Mouse (Mus musculus) c-Kit-positive CD71-positive TER-119-negative erythroid progenitor cells, embryonic 14.5 days (primary cell): ENCODE measurements at regions not wholly inside any gene's neighbourhood (a gene's known extent, or its start where the extent isn't known, plus 50 kb on each side); places are given as distances from the start of the nearest gene placed in this dataset.

Source experiments
- DNase-seq: peaks from one replicate; pipeline ENCODE4 v3.0.0-alpha.2; 2013; ENCODE audit warnings: low read depth

DNA sequence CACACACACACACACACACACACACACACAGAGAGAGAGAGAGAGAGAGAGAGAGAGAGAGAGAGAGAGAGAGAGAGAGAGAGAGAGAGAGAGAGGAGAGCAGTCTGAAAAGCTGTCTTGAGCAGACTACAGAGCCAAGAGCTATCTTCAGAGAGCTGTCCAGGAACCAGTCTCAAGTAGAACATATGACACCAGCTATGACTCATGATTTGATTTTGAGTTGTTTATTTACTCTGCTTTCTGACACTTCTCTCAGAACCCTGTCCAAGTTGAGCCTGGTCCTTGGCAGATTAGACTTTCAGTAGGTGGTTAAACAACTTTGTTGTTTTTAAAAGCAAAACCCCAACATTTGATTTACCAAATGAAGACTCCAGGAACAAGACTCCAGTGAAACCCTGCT, 420.8 kb upstream of the Lcorl start:
- no peak for DNase-seq

DNA sequence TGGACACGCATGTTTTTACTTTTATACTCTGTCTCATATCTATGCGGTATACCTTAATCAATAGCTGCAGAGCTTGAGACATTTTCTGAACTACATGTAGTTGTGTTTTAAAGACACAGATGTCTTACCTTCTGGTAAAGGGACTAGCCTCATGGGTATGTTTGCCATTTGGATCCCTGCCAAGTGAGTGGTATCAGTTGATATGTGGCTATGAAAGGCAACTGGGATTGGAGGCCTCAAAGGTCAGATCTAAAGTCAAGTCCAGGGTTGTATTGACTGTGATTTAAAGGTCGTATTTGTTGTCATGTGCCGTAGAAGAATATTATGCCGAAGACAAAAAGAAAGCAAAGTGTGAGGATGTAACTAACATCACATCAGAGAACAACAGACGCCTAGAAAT, 399.3 kb upstream of the Lcorl start:
- no peak for DNase-seq

DNA sequence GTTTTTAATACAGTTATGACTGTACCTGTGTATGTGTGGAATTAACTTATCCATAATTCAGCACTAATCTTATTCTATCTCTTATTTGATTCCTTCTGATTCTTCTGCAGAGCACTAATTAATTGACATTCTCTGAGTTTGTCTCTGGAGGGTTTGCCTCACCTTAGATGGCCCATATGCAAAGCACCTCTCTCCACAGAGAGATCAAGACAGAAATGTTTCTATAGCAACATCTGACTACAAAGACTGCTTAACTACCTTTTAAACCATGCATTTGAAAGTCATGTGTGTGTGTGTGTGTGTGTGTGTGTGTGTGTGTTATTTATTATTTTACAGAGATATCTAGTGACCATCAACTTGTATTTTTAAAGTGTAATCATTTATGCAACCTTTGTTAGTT, 396.5 kb upstream of the Lcorl start:
- DNase-seq, result no peak

DNA sequence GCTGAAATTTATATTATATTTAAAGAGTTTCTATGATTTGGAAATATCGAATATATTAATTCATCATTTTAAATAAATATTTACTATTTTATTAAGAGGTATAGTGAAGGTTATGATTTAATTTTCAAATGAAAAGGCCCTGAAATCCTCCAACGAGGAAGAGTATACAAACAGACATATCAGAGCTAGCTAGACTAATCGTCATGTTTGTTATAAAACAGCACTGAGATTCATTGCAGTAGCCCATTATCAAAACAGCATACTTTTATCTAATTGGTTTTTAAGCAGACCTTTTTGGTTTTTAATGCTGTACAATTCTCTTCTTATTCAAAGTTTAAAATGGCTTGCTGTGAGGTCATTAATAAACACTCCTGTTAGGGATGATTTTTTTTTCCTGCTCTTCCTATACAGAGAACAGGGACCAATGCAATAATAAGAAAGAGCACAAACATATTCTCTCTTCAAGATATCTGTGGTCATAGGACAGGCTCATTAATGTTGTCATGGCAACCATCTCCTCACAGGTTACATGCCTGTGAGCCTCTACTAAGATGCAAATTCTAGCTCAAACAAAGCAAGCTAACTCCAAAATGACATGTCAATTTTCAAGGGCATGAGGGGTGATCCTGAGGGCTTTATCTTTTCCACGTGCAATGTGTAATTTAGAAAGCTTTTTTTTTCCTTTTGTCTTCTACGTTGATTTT, 378.1 kb upstream of the Lcorl start:
- no peak for DNase-seq

DNA sequence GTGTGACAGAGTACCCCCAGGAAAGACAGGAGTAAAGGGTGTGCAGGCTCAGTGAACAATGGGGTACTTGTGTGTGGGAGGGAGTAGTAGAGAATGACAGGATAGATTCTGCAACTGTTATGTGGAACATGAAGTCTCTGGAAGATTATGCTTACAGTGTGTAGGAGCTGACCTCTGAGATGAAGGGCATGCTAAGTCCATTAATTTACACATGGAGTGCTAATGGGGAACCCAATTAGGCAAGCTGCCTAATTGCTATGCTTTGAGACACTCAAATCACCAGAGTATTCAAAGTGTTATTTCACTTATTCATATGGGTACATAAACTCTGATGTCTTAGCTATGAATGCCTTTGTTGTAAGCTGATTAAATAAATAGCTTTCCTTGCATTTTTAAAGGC, 375.4 kb upstream of the Lcorl start:
- DNase-seq, result no peak

DNA sequence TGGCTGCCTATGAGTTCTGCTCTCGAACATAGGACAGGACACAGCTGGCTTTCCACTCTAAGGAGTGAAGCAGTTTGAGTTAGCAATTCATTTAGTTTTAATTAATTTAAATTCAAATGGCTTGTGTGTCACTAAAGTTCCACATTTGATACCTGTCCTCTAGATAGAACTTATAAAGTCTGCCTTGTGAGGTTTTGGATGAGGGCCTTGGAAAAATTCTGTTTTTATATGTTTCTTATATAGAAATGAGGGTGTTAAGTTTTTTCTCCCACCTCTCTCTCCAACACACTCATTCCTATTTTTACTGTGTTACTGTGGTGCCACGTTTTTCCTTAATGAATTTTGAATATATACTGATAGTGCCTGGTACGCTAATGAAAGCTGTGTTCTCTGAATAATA, 371.3 kb upstream of the Lcorl start:
- no peak for DNase-seq

DNA sequence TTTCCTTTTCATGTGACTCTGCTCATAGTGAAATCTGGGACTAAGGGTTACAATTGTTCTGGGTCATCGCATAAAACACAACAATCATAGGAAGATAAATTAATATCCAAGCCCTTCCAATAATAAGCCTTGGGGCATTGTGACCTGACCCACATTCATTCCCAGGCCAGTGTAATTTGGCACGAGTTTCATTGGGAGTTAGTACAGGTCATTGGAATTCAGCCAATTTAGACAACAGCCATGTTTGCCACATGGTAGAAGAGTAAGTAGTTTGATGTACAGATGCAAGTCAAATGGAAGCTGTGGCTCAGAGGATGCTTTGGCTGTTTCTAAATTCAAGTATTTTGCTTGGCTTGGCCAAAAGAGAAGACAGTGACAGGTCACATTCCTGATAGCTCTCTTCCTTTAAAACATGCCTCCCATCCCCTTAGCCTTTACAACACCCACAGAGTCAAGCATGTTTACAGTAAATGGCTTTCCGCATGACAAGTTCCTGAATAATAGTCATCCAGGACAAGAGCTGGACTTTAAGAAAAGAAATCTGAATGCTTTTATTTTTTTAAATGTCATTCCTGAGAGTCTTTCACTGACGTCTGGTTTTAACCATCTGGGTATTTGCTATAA, 355.5 kb upstream of the Lcorl start:
- DNase-seq, result no peak

DNA sequence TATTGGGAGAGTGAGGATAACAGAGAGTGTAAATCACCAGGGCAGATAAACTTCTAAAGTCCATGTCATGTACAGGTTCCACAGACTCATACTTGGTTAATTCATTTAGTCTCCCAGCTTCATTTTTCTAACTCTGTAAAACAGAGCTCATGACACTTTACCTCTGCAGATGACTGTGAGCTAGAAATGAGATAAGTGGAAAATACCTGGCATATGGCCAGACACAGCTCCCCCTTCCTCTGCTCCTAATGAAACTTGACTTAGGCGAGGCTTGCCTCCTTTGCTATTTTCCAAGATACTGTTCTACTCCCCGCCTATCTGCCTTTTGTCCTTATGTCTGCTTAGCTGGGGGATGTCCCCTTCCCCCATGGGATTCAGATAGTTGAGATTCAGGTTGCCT, 351.7 kb upstream of the Lcorl start:
- no peak for DNase-seq

DNA sequence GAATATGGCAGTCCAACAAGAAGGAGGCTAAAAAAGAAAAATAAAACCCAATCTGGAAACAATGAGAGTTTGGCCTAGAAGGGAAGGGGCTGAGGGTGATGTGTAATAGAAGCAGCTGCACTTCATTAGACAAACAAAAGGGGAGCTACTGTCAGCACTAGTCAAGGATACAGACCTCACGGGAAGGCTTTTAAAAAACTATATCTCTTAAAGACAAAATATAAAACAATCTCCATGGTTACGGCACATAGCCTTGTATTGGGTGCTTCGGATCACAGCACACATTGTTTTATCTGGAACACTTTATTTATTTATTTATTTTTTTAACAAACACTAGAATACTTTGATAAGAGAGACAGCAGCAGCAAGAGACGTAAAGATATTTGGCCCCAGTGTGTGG, 346.3 kb upstream of the Lcorl start:
- DNase-seq, result no peak

DNA sequence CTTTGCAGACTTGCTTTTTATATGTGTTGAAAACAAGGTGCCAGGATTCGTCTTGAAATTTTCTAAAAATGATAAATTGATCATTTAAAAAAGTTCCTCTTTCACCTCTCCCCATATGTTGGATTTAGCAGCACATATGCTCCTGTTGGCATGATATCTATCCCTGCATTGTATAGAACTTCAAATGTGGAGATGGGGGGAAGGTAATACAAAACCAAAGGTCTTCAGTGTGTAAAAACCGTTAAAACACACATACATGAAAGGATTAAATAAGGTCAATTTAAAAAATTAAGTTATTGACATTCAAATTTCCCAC, 345.0 kb upstream of the Lcorl start:
- no peak for DNase-seq

DNA sequence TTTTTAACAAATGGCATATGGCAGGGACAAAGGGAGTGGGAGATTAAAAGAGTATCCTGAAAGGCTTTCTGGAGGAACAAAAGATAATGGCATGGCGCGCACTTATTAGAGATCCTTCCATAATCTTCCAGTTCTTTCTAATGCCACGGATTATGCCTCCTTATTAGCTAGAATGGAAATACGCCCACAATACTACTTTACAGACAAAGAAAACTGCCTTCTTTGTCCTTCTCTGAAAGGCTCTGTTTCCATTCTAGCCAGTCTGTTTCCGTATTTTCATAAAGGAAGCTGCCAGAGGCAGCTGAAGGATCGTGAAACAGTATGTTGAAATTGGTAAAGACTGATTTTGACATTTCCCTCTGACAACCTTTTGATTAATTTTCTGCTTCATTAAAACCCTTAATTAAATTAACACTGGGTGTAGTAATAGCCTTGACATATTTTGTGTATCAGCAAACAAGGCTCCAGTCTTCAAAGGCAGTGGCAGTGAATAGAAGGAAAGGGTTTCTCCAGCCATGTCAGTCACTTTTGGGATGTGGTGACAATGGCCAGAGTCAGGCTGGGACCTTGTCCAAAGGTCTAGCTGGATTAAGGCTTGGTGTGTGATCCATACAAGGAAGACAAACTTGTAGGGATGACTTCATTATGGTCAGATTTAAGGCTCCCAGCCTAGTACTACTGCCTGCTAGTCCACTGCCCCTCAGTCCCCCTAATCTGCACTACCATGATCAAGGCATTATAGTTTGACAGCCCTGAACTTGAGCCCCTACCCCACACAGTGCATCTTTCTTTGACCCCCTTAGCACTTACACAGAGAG, 344.4 kb upstream of the Lcorl start:
- no peak for DNase-seq

DNA sequence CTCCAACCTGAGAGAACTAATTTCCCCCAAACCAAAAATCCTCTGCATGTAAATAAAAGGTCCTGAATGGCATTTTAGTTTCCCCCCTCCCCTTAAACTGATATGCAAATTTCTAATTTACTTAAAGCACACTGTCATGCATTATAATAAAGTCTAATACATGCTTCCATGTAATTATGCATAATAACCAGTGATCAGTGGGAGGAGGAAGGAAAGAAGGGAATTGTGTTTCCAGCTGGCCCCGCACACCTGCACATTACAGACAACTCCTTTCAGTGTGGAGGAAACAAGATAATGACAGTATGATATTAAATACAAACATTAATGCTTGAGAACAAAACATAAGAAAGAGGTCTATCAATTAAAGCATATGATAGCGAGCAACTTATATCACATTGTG, 329.5 kb upstream of the Lcorl start:
- no peak for DNase-seq

DNA sequence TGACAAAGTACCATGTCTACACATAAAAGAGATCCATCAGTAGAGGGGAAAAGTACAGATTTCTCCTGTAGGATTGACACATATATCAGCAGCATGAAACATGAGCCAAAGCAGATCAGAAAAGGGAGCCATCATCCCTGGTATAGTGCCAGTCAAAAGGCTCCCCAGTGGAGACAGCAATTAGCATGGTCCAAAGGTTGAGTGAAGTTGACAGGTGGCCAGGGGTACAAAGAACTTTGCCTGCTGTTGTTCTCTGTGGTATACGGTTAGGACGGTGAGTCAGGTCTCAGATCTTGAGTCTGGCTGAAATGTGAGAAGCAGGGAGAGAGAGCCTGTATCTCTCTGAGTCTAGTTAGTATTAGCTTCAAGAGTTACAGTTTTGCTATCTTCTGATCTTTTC, 324.7 kb upstream of the Lcorl start:
- no peak for DNase-seq

DNA sequence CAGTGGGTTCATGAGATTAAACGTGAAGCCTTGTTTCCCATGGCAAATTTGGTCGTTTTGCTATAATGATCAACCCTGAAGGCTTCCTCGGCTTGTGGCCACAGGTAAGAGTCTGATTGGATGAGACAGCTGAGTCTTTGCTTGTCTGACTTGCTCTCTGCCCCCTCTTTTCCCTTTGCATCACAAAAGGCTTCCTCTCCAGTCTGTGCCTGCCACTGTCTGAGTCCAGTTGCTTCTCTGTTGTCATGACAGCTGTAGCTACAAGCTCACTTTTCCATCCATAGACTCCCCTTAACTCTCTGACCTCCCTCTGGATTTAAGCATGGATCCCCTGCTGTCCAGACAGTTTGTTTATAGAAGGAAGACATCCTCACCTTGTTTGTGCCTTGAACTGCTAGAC, 314.9 kb upstream of the Lcorl start:
- DNase-seq, result no peak

DNA sequence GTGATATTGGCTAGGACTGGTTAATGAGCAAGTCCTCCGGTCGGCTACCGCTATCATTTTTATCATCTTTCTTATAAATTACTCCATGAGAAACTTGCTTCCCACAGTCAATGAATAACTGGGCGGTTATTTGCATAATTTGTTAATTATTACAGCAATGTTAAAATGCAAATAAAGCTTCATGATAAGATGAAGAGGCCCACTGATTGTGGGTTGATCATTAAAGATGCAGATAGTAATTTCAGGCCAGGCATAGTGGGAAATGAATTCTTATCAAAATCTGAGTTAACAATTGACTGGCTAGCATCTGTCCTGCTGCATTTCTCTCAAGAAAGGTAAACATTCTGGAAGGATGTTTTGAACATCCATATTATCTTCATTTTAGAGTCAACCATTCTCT, 303.4 kb upstream of the Lcorl start:
- no peak for DNase-seq

DNA sequence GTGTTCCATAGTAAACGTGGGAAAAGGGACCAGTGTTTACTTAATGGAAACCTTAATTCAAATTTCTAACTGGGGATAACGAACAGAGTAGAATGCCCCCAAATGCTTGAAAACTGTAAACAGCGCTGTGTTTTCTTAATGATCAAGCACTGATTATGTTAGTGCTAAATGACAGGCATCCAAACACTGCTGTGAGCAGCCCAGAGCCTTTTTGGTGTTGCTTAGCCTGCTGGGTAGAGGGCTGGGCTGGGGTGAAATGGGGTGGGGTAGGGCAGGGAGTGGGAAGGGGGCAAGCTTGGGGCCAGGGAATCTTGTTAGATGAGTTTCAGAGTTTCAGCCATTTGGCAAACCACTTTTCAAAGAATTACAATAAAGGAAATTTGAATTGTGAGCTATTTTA, 294.6 kb upstream of the Lcorl start:
- DNase-seq, result no peak

DNA sequence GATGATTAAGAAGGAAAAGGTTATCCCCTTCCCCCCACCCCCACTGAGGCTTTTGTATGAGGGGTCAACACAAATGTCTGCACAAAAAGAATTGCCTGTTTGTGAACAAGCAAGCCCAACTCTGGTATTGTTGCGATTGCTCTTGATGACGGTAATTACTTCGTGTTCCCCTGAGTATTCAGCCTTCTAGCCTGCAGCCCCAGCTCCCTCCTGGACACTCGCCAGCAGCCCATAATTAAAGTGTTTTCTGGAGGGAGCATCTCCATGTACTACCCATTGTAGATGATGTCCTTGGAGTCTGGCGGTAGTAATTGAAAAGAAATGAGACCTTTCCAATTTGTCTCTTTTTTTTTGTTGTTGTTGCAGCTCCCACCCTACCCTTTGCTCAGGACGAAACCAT, 293.4 kb upstream of the Lcorl start:
- no peak for DNase-seq

DNA sequence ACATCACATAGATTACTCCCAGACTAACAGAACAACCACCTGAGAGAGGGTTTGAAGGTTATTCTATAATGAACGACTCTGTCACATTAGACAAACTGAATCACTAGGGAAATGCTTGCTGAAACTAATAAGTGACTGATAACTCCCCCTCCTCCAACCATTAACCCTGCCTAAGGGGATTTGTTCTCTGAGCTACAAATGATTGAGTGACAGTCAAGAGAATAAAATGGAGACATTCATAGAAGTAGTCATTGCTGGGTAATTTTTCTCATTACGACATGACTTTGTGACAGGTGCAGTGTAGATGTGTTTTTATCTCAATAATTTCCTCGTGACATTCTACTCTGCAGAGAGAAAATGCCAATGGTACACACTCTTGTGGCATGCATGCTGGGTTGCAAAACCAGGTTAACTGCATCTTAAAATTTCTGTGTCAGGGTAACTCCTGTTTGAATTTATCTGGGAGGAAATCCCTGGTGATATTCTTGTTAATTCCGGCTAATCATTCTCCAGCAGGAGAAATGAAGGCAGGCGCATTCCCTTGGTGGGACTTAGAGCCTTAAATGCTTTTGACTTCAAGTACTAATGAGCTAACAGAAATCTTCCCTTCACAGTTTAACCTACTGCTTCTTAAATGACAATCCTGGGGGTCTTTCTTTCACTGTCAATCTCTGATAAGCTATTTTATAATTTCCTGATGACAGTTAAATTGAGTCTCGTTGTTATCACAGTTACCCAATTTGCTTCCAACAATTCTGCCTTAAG, 292.6 kb upstream of the Lcorl start:
- DNase-seq, result no peak

DNA sequence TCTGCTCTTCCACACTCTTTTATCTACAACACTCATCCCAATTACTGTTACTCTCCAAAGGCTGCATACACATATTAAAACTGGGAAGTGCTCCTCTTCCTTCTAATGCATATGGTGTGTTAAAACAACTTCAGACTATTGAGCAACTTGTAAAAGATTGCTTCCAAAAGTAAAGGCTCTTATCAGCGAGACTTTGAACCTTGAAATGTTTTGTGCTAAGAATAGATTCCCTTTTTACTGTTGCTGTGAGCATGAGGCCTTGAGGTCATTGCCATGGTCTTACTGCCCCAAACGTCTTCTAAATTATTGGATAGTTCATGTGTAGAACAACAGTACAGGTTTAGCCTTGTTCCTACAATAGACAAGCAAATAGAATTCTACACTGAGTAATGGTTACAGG, 281.6 kb upstream of the Lcorl start:
- no peak for DNase-seq

DNA sequence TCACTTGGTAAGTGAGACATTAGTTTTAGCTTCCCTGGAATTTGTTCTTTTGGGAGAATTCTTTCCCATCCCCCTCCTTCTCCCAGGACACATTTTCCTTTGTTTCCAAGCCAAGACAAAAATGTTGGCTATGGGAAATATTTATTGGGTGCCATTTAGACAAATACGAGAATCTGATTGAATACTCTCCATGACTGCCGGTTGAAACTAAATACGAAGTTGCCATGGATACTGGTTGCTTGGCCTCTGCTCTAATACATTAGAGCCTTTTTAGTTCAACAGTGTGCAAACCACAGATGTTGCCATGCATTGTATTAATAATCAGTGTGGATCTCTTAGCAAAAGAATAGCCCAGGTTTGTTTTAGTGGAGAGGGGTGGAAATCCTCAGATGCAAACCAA, 280.3 kb upstream of the Lcorl start:
- DNase-seq, result no peak

DNA sequence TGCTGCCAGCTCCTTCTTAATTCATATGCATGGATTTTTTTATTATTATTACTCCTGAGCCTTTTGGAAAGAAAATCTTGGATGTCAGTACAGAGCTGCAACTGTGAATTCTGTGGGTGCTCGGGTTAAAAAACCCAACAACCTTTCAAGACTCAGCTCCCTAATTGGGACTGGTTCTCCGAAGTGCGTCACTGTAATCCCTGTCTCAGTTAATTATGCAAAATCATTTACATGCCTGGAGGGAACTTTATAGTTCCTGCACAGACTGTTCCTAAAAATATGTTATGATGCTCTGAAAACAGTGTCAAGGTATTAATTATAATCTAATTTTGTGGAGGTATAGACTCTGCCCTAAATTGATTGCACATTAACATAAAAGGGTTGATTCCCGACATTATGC, 250.6 kb upstream of the Lcorl start:
- DNase-seq, result no peak

DNA sequence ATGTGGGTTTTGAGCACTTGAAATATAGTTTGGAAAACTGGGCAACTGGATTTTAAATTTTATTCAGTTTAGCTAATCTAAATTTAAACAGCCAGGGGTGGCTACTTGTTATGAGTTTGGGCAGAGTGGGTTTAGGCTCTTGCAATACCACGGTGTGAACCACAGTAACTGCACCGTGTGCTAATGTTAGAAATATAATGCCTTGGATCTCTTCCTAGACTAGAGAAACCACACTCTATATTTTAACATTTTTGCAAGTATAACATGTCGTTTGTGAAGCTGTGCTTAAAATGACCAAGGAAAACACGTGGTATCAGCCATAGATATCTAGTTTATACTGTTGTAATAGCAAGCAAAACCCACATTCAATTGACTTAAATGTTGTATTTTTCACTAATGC, 245.9 kb upstream of the Lcorl start:
- DNase-seq, result no peak

DNA sequence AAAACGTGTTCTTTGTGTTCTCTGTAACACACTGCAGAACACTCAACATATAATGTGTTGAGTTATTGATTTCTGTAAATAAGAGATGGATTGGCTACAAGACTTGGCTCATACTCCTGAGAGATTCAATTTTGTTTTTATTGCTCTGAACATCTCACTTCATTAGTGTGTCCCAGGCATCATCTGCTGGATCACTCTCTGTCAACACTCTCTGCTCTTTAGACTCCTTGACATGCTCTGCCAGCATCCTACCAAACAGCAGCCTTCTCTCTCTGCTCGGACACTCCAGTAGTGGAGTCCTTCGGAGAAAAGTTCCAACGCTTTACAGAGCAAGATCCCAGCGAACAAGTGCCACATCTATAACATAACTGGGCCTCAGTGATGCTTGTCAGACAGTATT, 235.1 kb upstream of the Lcorl start:
- no peak for DNase-seq
